Mouse (Mus musculus) testis, adult 2 months (tissue): ENCODE data around the gene Gpr161.

Source experiments
- CTCF ChIP-seq: fragments of 200-500 bp; IDR thresholded peaks from 2 replicates; pipeline ENCODE4 v1.5.1; 2012; ENCODE audit warnings: low read depth, mild to moderate bottlenecking, inconsistent platforms, low read length, moderate library complexity; ENCODE audit not compliant: control insufficient read depth, insufficient read depth, insufficient replicate concordance
- POLR2A ChIP-seq: fragments of 200-500 bp; IDR thresholded peaks from 2 replicates; pipeline ENCODE4 v1.6.1; 2012; ENCODE audit warnings: low read depth, mild to moderate bottlenecking, inconsistent platforms, low read length, moderate library complexity; ENCODE audit not compliant: control insufficient read depth

- no peak for TF ChIP-seq CTCF
- TF ChIP-seq POLR2A = no peak
Observed at GRCm38 (mm10) chr1:165301567-165301966, 6.0 kb downstream of the Gpr161 start.
